Mouse (Mus musculus) megakaryocyte, embryonic 14.5 days (primary cell): ENCODE measurements around the gene Cltb.

Source experiments
- FLI1 ChIP-seq: IDR thresholded peaks from 2 replicates; pipeline ENCODE4 v1.6.1; 2012; ENCODE audit warnings: low read length, inconsistent platforms, mixed read lengths
- GATA1 ChIP-seq: IDR thresholded peaks from 3 replicates; pipeline ENCODE4 v1.6.1; 2012; ENCODE audit warnings: mixed read lengths, low read length, inconsistent platforms, borderline replicate concordance

GRCm38 (mm10) chr13:54570736-54571135 lies 40.4 kb downstream of the Cltb start:
- TF ChIP-seq FLI1: no peak
- TF ChIP-seq GATA1: no peak
